Mouse (Mus musculus) adrenal gland, postnatal 10 days (tissue): ENCODE measurements at regions not wholly inside any gene's neighbourhood (a gene's known extent, or its start where the extent isn't known, plus 50 kb on each side); places are given as distances from the start of the nearest gene placed in this dataset.
A peak's percentile ranks its signal among the peaks of the same experiment; 100 is the strongest.

ENCODE experiments used
- DNase-seq: peaks from one replicate; pipeline ENCODE4 v3.0.0; 2021; ENCODE audit warnings: mixed read lengths

DNA sequence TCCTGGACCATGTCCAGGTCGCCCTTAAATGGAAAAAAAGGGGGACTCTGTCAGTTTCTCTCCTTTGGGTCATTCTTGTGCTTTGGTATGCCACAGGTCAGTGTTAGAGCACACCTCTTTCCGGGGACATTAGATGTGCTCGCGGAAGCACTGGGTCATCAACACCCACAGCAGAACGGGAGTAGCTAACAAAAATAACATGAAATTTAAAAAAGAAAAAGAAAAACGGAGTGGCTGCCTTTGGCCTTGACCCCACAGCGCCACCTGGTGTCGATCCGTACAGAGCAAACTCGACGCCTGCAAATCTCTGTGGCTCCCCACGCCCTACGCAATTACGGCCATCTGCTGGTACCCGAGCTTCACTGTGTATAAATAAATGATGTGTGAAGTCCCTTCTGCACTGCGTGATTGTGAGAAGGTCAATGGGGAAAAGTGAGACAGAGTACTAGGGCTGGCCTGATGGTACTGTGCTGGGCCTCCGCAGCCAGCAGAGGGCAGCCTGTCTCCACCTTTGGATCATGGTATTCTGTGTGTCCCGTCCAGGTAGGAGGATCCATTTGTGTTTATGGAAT, 99.0 kb upstream of the Slc7a12 start:
- peak; percentile 80 for DNase-seq

DNA sequence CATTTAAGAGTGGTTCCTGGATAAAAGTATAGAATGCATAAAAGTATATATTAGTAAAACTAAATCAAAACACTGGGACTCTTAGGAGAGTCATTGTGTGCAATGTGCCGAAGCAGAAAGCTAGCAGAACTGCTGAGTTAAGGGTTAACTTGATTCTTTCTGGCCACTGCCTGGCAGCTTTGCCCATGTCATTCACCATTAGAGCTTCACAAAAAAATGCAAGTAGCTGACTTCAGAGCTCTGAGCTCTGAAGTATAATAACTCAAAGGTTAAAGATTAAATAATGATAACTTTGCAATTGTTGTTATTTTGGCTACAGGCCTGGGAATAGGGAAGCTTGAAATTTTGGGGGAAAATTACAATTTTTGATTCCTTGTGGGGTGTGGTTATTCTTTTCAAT, 89.8 kb upstream of the Slc7a12 start:
- no peak for DNase-seq

DNA sequence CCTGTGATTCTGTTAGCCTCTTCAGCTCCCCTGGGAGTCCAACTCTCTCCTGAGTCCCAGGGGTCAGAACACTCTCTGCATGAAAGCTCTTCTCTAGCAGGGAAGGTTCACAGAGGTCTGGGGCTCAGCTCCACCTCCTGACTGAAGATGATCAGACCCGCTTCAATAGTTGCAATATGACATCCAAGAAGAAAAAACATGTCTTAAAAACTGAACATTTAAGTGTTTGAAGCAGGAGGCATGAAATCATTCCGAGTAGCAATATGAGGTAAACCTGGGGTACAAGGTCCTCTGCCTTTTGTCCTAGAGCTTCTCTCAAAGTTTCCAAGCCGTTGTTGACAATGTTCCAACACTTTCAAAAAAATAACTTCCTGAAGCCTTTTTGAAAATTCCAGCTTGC, 81.8 kb upstream of the Slc7a12 start:
- no peak for DNase-seq

DNA sequence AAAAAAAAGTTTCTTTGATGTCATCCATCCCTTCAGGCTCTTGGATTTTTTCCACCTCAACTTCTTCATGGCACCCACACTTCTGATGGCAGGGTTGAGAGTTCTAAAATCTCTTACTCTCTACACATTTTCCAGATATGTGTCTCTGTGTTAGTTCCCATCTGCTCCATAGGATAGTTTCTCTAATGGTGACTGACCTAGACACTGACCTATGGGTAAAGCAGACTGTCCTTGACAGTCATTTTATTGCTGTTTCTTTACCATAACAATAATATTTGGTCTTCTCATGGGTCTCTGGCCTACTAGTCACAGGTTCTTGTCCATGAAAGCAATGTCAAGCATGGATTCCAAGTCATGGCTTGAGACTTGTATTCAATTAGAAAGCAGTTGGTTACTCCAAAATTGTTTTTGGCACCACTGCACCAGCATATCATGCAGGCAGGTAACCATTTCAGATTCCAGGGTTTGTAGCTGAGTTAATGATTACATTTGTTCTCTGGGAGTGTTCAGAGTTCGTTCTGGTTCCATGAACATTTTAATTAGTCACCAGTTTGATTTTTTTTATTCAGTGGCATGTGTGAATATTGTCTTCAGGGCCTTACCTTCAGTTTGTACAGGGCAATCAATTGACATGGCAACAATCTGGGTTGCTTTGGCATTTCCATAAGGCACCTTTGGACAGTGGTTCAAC, 71.9 kb upstream of the Slc7a12 start:
- no peak for DNase-seq
